Mouse (Mus musculus) forebrain, postnatal 0 days (tissue): Measurements from ENCODE around the gene Gzmm. TPM values are rescaled to one million over a fixed set of nuclear protein-coding genes. Genes with fewer than 3 reads are reported as not detected.
"Not testable (repeated sequence)": the region's sequence is repeated elsewhere in the genome, so short reads cannot be mapped to it uniquely, and the experiment has no call there.

Experiments used
- ATAC-seq: fragments of 200-750 bp; cut with Nextera tagmentation; 2 replicates; pipeline ENCODE4 v1.8.0; 2017; ENCODE audit warnings: mild to moderate bottlenecking, moderate library complexity
- DNase-seq: peaks from one replicate; pipeline ENCODE4 v3.0.0-alpha.2; 2015
- H3K27ac ChIP-seq: fragments of 300-500 bp; sonication (generic); 2 replicates; pipeline ENCODE4 v1.5.1; 2014; ENCODE audit warnings: low read depth, mild to moderate bottlenecking, antibody characterized with exemption, low read length, moderate library complexity, mixed read lengths
- H3K27me3 ChIP-seq: fragments of 300-500 bp; sonication (generic); 2 replicates; pipeline ENCODE4 v1.6.1; 2014; ENCODE audit warnings: mild to moderate bottlenecking, low read length, mixed read lengths; ENCODE audit not compliant: insufficient read depth
- H3K36me3 ChIP-seq: fragments of 300-500 bp; sonication (generic); 2 replicates; pipeline ENCODE4 v1.6.1; 2014; ENCODE audit warnings: mild to moderate bottlenecking, moderate library complexity; ENCODE audit not compliant: insufficient read depth
- H3K4me1 ChIP-seq: fragments of 300-500 bp; sonication (generic); 2 replicates; pipeline ENCODE4 v1.6.1; 2014; ENCODE audit warnings: antibody characterized with exemption; ENCODE audit not compliant: insufficient read depth
- H3K4me2 ChIP-seq: fragments of 300-500 bp; sonication (generic); 2 replicates; pipeline ENCODE4 v1.6.1; 2014; ENCODE audit warnings: low read depth, mild to moderate bottlenecking, moderate library complexity
- H3K4me3 ChIP-seq: fragments of 300-500 bp; sonication (generic); 2 replicates; pipeline ENCODE4 v1.5.1; 2014; ENCODE audit warnings: low read depth, low read length, mixed read lengths
- H3K9ac ChIP-seq: fragments of 300-500 bp; sonication (generic); 2 replicates; pipeline ENCODE4 v1.6.1; 2014; ENCODE audit warnings: mild to moderate bottlenecking
- H3K9me3 ChIP-seq: fragments of 300-500 bp; sonication (generic); 2 replicates; pipeline ENCODE4 v1.6.1; 2016; ENCODE audit warnings: low read length
- CTCF ChIP-seq: sonication (generic); IDR thresholded peaks from 2 replicates; pipeline ENCODE4 v1.5.1; 2016; ENCODE audit warnings: antibody characterized with exemption, control low read depth, low read depth
- WGBS: fragments of 180-500 bp; shearing (Covaris S2); extraction: QIAGEN DNeasy Blood & Tissue Kit; methylation state at CpG from one replicate; pipeline ENCODE4 v1.1.7; 2014; 5-methylcytosine and 5-hydroxymethylcytosine counted together
- polyA plus RNA-seq: library from polyadenylated mRNA; unstranded; fragments of >200 nt; fragmentation: Nextera tagmentation; extraction: Ambion mirVana; gene quantifications from 2 replicates; pipeline ENCODE4 v1.2.1, GENCODE M21; 2015
- total RNA-seq: library from RNA; depleted of rRNA; stranded (reverse); fragments of >200 nt; gene quantifications from 2 replicates; pipeline ENCODE4 v1.2.3, GENCODE M21; 2014

Gene Gzmm
- total and polyA plus RNA-seq, 2 experiments from 2014 or later = 1.1 to 3.3 TPM

- H3K4me3 ChIP-seq = no peak overlapping the region
- H3K27ac ChIP-seq = no peak overlapping the region
- 58% methylated on average over 13 of the region's 13 CpGs for WGBS
- ATAC-seq (peak; percentile 21; the same call in 1 of the 2 replicates), DNase-seq (peak; percentile 57)
- TF ChIP-seq CTCF = peak; percentile 80
- H3K36me3 ChIP-seq = no peaks in the 10 kb centered on the region
- H3K9ac ChIP-seq = no peak overlapping the region
- no peaks in the 10 kb centered on the region for H3K9me3 ChIP-seq
- H3K4me2 ChIP-seq = no peak overlapping the region
- H3K4me1 ChIP-seq = peaks cover 6% of the 10 kb centered on the region; the same call in 1 of the 2 replicates
- no peaks in the 10 kb centered on the region for H3K27me3 ChIP-seq
These were observed 6.7 kb downstream of the Gzmm start for GRCm38 (mm10) chr10:79695231-79696128.

- 64% methylated on average over 9 of the region's 9 CpGs for WGBS
- no peak for ATAC-seq
- no peak overlapping the region for H3K4me2 ChIP-seq
- peaks cover 6% of the 10 kb centered on the region; the same call in 1 of the 2 replicates for H3K4me1 ChIP-seq
- H3K4me3 ChIP-seq = no peak overlapping the region
- H3K9me3 ChIP-seq = no peaks in the 10 kb centered on the region
- H3K27me3 ChIP-seq = no peaks in the 10 kb centered on the region
- no peak overlapping the region for H3K9ac ChIP-seq
- no peaks in the 10 kb centered on the region for H3K36me3 ChIP-seq
- DNase-seq = no peak
- TF ChIP-seq CTCF = no peak
- no peak overlapping the region for H3K27ac ChIP-seq
These were observed 7.4 kb downstream of the Gzmm start for GRCm38 (mm10) chr10:79696129-79696651.

- no peaks in the 10 kb centered on the region for H3K9me3 ChIP-seq
- no peaks in the 10 kb centered on the region for H3K27me3 ChIP-seq
- no peaks in the 10 kb centered on the region for H3K36me3 ChIP-seq
- WGBS = 76% methylated on average over 6 of the region's 6 CpGs
- ATAC-seq = no peak
- no peak for DNase-seq
- TF ChIP-seq CTCF = no peak
- no peak overlapping the region for H3K27ac ChIP-seq
- no peak overlapping the region for H3K4me2 ChIP-seq
- no peak overlapping the region for H3K9ac ChIP-seq
- peaks cover 6% of the 10 kb centered on the region; the same call in 1 of the 2 replicates for H3K4me1 ChIP-seq
- H3K4me3 ChIP-seq = no peak overlapping the region
These were observed 9.1 kb downstream of the Gzmm start for GRCm38 (mm10) chr10:79697916-79698315.

DNA sequence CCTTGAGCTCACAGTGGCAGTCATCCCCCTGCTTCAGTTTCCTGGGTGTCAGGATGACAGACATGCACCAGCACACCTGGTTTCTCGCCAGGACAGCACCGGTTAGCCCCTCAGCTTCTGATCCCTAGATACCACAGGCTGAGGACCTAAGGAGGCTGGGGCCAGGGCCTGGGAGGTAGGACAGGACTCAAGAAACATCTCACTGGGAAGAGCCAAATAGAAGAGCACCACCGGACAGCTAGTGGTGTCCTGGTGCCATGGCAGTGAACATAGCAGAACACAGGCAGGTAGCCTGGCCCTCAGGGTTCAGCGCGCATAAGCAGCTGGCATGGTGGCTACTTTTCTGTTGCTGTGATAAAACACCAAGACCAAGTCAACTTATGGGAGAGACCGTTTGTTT is 9.6 kb downstream of the Gzmm start:
- Histone ChIP-seq H3K9me3 (no peaks in the 10 kb centered on the region), H3K27me3 (no peaks in the 10 kb centered on the region), H3K27ac (no peak overlapping the region), H3K9ac (no peak overlapping the region), H3K4me1 (peaks cover 6% of the 10 kb centered on the region; the same call in 1 of the 2 replicates), H3K4me2 (no peak overlapping the region), H3K36me3 (no peaks in the 10 kb centered on the region), H3K4me3 (no peak overlapping the region)
- no peak for ATAC-seq
- no peak for TF ChIP-seq CTCF
- whole genome bisulfite sequencing = 92% methylated on average over 6 of the region's 6 CpGs
- no peak for DNase-seq

- Histone ChIP-seq H3K4me2 (no peak overlapping the region), H3K27me3 (no peaks in the 10 kb centered on the region), H3K9me3 (no peaks in the 10 kb centered on the region), H3K4me3 (no peak overlapping the region), H3K9ac (no peak overlapping the region), H3K36me3 (no peaks in the 10 kb centered on the region), H3K27ac (no peak overlapping the region), H3K4me1 (peaks cover 10% of the 10 kb centered on the region)
- DNase-seq (no peak), ATAC-seq (no peak)
- TF ChIP-seq CTCF = no peak
- 54% methylated on average over 7 of the region's 7 CpGs for WGBS
These were observed 11.9 kb downstream of the Gzmm start for GRCm38 (mm10) chr10:79700676-79701075.

DNA sequence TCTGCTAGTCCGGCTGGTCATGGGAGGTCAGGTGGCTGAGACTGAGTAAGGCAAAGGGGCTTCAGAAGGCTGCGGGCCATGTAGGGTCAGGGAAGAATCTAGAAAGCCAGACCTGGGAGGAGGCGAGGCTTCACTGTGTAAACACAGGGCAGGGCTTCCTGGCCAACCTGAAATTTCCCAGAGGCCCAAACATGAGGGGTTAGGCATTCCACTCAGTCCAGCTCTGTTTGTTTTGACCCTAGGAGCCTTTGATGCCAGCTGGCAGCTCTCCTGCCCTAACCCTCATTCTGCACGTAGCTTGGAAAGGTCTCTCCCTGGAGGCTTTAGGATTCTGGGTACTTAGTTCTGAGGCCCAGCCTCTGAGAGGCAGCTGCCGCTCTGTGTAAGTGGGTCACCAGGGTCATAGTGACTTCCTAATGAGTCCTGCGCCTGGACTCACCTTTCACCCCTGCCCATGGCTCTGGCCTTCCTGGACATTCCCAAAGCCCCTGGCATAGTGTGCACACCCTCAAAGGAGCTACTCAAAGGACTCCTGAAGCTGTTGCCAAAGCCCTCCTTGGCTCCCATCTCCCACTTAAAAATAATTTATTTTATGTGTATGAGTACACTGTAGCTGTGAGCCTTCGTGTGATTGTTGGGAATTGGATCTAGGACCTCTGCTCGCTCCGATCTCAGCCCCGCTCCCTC is 12.8 kb downstream of the Gzmm start:
- Histone ChIP-seq H3K36me3 (no peaks in the 10 kb centered on the region), H3K27ac (no peak overlapping the region), H3K4me3 (no peak overlapping the region), H3K4me1 (peaks cover 14% of the 10 kb centered on the region; the same call in 1 of the 2 replicates), H3K9ac (no peak overlapping the region), H3K27me3 (no peaks in the 10 kb centered on the region), H3K9me3 (no peaks in the 10 kb centered on the region), H3K4me2 (no peak overlapping the region)
- no peak for ATAC-seq
- no peak for DNase-seq
- no peak for TF ChIP-seq CTCF
- 69% methylated on average over 10 of the region's 10 CpGs for WGBS

DNA sequence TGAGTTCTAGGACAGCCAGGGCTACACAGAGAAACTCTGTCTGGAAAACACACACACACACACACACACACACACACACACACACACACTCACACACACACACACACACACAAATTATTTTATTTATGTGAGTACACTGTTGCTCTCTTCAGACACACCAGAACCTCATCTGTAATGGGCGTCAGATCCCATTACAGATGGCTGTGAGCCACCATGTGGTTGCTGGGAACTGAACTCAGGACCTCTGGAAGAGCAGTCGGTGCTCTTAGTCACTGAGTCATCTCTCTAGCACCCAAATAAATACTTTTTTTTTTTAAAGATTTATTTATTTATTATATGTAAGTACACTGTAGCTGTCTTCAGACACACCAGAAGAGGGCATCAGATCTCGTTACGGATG is 14.2 kb downstream of the Gzmm start:
- H3K4me1 ChIP-seq = peaks cover 14% of the 10 kb centered on the region; the same call in 1 of the 2 replicates
- not testable (repeated sequence) for H3K9ac ChIP-seq, H3K27ac ChIP-seq, H3K9me3 ChIP-seq, ATAC-seq, H3K4me3 ChIP-seq, DNase-seq, H3K4me2 ChIP-seq, H3K27me3 ChIP-seq, H3K36me3 ChIP-seq
- WGBS = 92% methylated on average over 3 of the region's 4 CpGs
